Mouse (Mus musculus) heart, embryonic 13.5 days (tissue): ENCODE measurements around the gene Arpc3. TPM values are rescaled to one million over a fixed set of nuclear protein-coding genes. Genes with fewer than 3 reads are reported as not detected.
A peak's percentile ranks its signal among the peaks of the same experiment; 100 is the strongest.

Experiments used
- ATAC-seq: fragments of 200-750 bp; cut with Nextera tagmentation; 2 replicates; pipeline ENCODE4 v1.8.0; 2017; ENCODE audit warnings: moderate TSS enrichment; ENCODE audit not compliant: insufficient number of reproducible peaks, low FRiP score, low TSS enrichment; ENCODE audit errors: extremely low read depth
- H3K27ac ChIP-seq: fragments of 300-500 bp; sonication (generic); replicated peaks from 2 replicates; pipeline ENCODE4 v1.5.1; 2015; ENCODE audit warnings: moderate library complexity, mild to moderate bottlenecking, inconsistent platforms
- H3K27me3 ChIP-seq: fragments of 300-500 bp; sonication (generic); replicated peaks from 2 replicates; pipeline ENCODE4 v1.6.1; 2015; ENCODE audit warnings: mild to moderate bottlenecking, inconsistent platforms
- H3K36me3 ChIP-seq: fragments of 300-500 bp; sonication (generic); 2 replicates; pipeline ENCODE4 v1.6.1; 2015; ENCODE audit warnings: mild to moderate bottlenecking, inconsistent platforms
- H3K4me1 ChIP-seq: fragments of 300-500 bp; sonication (generic); 2 replicates; pipeline ENCODE4 v1.6.1; 2015; ENCODE audit warnings: inconsistent platforms
- H3K4me2 ChIP-seq: fragments of 300-500 bp; sonication (generic); 2 replicates; pipeline ENCODE4 v1.6.1; 2015; ENCODE audit warnings: inconsistent platforms, mild to moderate bottlenecking, moderate library complexity
- H3K4me3 ChIP-seq: fragments of 300-500 bp; sonication (generic); 2 replicates; pipeline ENCODE4 v1.5.1; 2015; ENCODE audit warnings: moderate library complexity, mild to moderate bottlenecking, inconsistent platforms
- H3K9ac ChIP-seq: fragments of 300-500 bp; sonication (generic); 2 replicates; pipeline ENCODE4 v1.6.1; 2015; ENCODE audit warnings: inconsistent platforms, mild to moderate bottlenecking, moderate library complexity
- H3K9me3 ChIP-seq: fragments of 300-500 bp; sonication (generic); 2 replicates; pipeline ENCODE4 v1.6.1; 2016; ENCODE audit warnings: inconsistent platforms
- WGBS: fragments of 180-500 bp; shearing (Covaris S2); methylation state at CpG from one replicate; pipeline ENCODE4 v1.1.7; 2015; ENCODE audit warnings: mixed read lengths; 5-methylcytosine and 5-hydroxymethylcytosine counted together
- polyA plus RNA-seq: library from polyadenylated mRNA; unstranded; fragments of >200 nt; fragmentation: Nextera tagmentation; extraction: Ambion mirVana; gene quantifications from 2 replicates; pipeline ENCODE4 v1.2.1, GENCODE M21; 2015

Arpc3 gene
- polyA plus RNA-seq, 1 experiment from 2014 or later, result 99.1 TPM

GRCm38 (mm10) chr5:122440095-122440630 lies 48.5 kb downstream of the Arpc3 start:
- H3K36me3 ChIP-seq, result peaks cover 100% of the 10 kb centered on the region
- H3K4me2 ChIP-seq, result no peak overlapping the region
- no peak for ATAC-seq
- H3K4me3 ChIP-seq, result no peak overlapping the region
- H3K9ac ChIP-seq, result no peak overlapping the region
- no peaks in the 10 kb centered on the region for H3K9me3 ChIP-seq
- 0 out of 2 replicates have a peak overlapping the region, but pooled peaks have one; percentile 59 for H3K27ac ChIP-seq
- no peaks in the 10 kb centered on the region for H3K27me3 ChIP-seq
- 92% methylated on average over 12 of the region's 12 CpGs for WGBS
- H3K4me1 ChIP-seq, result peaks cover 7% of the 10 kb centered on the region

GRCm38 (mm10) chr5:122444492-122444891 lies 52.8 kb downstream of the Arpc3 start:
- no peak for ATAC-seq
- 89% methylated on average over 10 of the region's 10 CpGs for WGBS
- Histone ChIP-seq H3K4me3 (no peak overlapping the region), H3K27me3 (no peaks in the 10 kb centered on the region), H3K4me1 (peaks cover 3% of the 10 kb centered on the region), H3K9ac (no peak overlapping the region), H3K36me3 (peaks cover 79% of the 10 kb centered on the region), H3K4me2 (no peak overlapping the region), H3K27ac (no peak overlapping the region), H3K9me3 (no peaks in the 10 kb centered on the region)

GRCm38 (mm10) chr5:122445051-122445610 lies 53.5 kb downstream of the Arpc3 start:
- H3K4me1 ChIP-seq, result no peaks in the 10 kb centered on the region
- H3K9me3 ChIP-seq, result no peaks in the 10 kb centered on the region
- H3K27ac ChIP-seq, result no peak overlapping the region; the same call in 1 of the 2 replicates
- no peak overlapping the region for H3K4me3 ChIP-seq
- H3K27me3 ChIP-seq, result no peaks in the 10 kb centered on the region
- WGBS, result 89% methylated on average over 11 of the region's 11 CpGs
- no peak overlapping the region for H3K4me2 ChIP-seq
- ATAC-seq, result no peak
- H3K36me3 ChIP-seq, result peaks cover 72% of the 10 kb centered on the region
- no peak overlapping the region for H3K9ac ChIP-seq

GRCm38 (mm10) chr5:122447857-122448256 lies 56.2 kb downstream of the Arpc3 start:
- ATAC-seq, result no peak
- peaks cover 16% of the 10 kb centered on the region for H3K4me1 ChIP-seq
- WGBS, result 86% methylated on average over 8 of the region's 8 CpGs

GRCm38 (mm10) chr5:122448869-122449268 lies 57.2 kb downstream of the Arpc3 start:
- Histone ChIP-seq H3K27ac (no peak overlapping the region), H3K4me1 (peaks cover 26% of the 10 kb centered on the region), H3K9me3 (no peaks in the 10 kb centered on the region), H3K4me2 (no peak overlapping the region), H3K27me3 (no peaks in the 10 kb centered on the region), H3K9ac (no peak overlapping the region), H3K36me3 (peaks cover 61% of the 10 kb centered on the region), H3K4me3 (no peak overlapping the region)
- ATAC-seq, result no peak
- 79% methylated on average over 5 of the region's 5 CpGs for WGBS

More at GRCm38 (mm10) chr5:122447857-122448256, 56.2 kb downstream of the Arpc3 start:
- Histone ChIP-seq H3K4me2 (no peak overlapping the region), H3K27ac (no peak overlapping the region), H3K9me3 (no peaks in the 10 kb centered on the region), H3K4me3 (no peak overlapping the region), H3K9ac (no peak overlapping the region), H3K36me3 (peaks cover 61% of the 10 kb centered on the region), H3K27me3 (no peaks in the 10 kb centered on the region)

GRCm38 (mm10) chr5:122449946-122450345 lies 58.3 kb downstream of the Arpc3 start:
- Histone ChIP-seq H3K27me3 (no peaks in the 10 kb centered on the region), H3K4me1 (peaks cover 37% of the 10 kb centered on the region), H3K27ac (no peak overlapping the region), H3K4me2 (no peak overlapping the region), H3K4me3 (no peak overlapping the region), H3K36me3 (peaks cover 61% of the 10 kb centered on the region), H3K9ac (no peak overlapping the region), H3K9me3 (no peaks in the 10 kb centered on the region)
- 66% methylated on average over 7 of the region's 7 CpGs for WGBS
- no peak for ATAC-seq

- no peak overlapping the region for H3K9ac ChIP-seq
- WGBS, result 52% methylated on average over 5 of the region's 5 CpGs
- H3K4me2 ChIP-seq, result no peak overlapping the region
- H3K27ac ChIP-seq, result peak overlapping the region; percentile 63; the same call in 1 of the 2 replicates
- ATAC-seq, result no peak
- H3K4me3 ChIP-seq, result no peak overlapping the region
- H3K9me3 ChIP-seq, result no peaks in the 10 kb centered on the region
- peaks cover 43% of the 10 kb centered on the region for H3K4me1 ChIP-seq
- peaks cover 61% of the 10 kb centered on the region for H3K36me3 ChIP-seq
- H3K27me3 ChIP-seq, result no peaks in the 10 kb centered on the region
Observed at GRCm38 (mm10) chr5:122450913-122451317, 59.2 kb downstream of the Arpc3 start.

- 70% methylated on average over 5 of the region's 5 CpGs for WGBS
- peaks cover 61% of the 10 kb centered on the region for H3K36me3 ChIP-seq
- no peak for ATAC-seq
Observed at GRCm38 (mm10) chr5:122451324-122451723, 59.6 kb downstream of the Arpc3 start.

GRCm38 (mm10) chr5:122452194-122452593 lies 60.5 kb downstream of the Arpc3 start:
- ATAC-seq, result no peak

More at GRCm38 (mm10) chr5:122451324-122451723, 59.6 kb downstream of the Arpc3 start:
- Histone ChIP-seq H3K9ac (0 out of 2 replicates have a peak overlapping the region, but pooled peaks have one; percentile 24), H3K9me3 (no peaks in the 10 kb centered on the region), H3K4me3 (no peak overlapping the region), H3K4me2 (no peak overlapping the region), H3K4me1 (peaks cover 43% of the 10 kb centered on the region), H3K27ac (peak overlapping the region; percentile 63), H3K27me3 (no peaks in the 10 kb centered on the region)

GRCm38 (mm10) chr5:122453188-122453587 lies 61.5 kb downstream of the Arpc3 start:
- no peaks in the 10 kb centered on the region for H3K27me3 ChIP-seq
- H3K27ac ChIP-seq, result peak overlapping the region; percentile 63
- 49% methylated on average over 6 of the region's 6 CpGs for WGBS
- H3K4me3 ChIP-seq, result no peak overlapping the region
- ATAC-seq, result no peak
- H3K4me2 ChIP-seq, result no peak overlapping the region
- peaks cover 43% of the 10 kb centered on the region for H3K4me1 ChIP-seq
- no peaks in the 10 kb centered on the region for H3K9me3 ChIP-seq
- peaks cover 71% of the 10 kb centered on the region for H3K36me3 ChIP-seq
- H3K9ac ChIP-seq, result no peak overlapping the region

More at GRCm38 (mm10) chr5:122452194-122452593, 60.5 kb downstream of the Arpc3 start:
- Histone ChIP-seq H3K4me1 (peaks cover 43% of the 10 kb centered on the region), H3K4me2 (no peak overlapping the region), H3K27ac (peak overlapping the region; percentile 63), H3K4me3 (no peak overlapping the region), H3K9me3 (no peaks in the 10 kb centered on the region), H3K27me3 (no peaks in the 10 kb centered on the region), H3K36me3 (peaks cover 61% of the 10 kb centered on the region), H3K9ac (peak overlapping the region; percentile 52)
- WGBS, result 72% methylated on average over 7 of the region's 7 CpGs

GRCm38 (mm10) chr5:122454442-122454841 lies 62.8 kb downstream of the Arpc3 start:
- Histone ChIP-seq H3K4me2 (no peak overlapping the region), H3K27me3 (no peaks in the 10 kb centered on the region), H3K36me3 (peaks cover 82% of the 10 kb centered on the region), H3K4me3 (no peak overlapping the region), H3K9ac (peak overlapping the region; percentile 42; the same call in 1 of the 2 replicates), H3K27ac (peak overlapping the region; percentile 63), H3K9me3 (no peaks in the 10 kb centered on the region), H3K4me1 (peaks cover 43% of the 10 kb centered on the region)
- 0 out of 2 replicates have a peak, but pooled peaks have one; percentile 43 for ATAC-seq
- 83% methylated on average over 4 of the region's 4 CpGs for WGBS

GRCm38 (mm10) chr5:122454883-122455282 lies 63.2 kb downstream of the Arpc3 start:
- H3K36me3 ChIP-seq, result peaks cover 86% of the 10 kb centered on the region
- no peaks in the 10 kb centered on the region for H3K27me3 ChIP-seq
- H3K4me2 ChIP-seq, result no peak overlapping the region
- 84% methylated on average over 3 of the region's 3 CpGs for WGBS
- no peak for ATAC-seq
- peak overlapping the region; percentile 63 for H3K27ac ChIP-seq
- no peaks in the 10 kb centered on the region for H3K9me3 ChIP-seq
- H3K4me1 ChIP-seq, result peaks cover 43% of the 10 kb centered on the region
- peak overlapping the region; percentile 37; the same call in 1 of the 2 replicates for H3K9ac ChIP-seq
- no peak overlapping the region for H3K4me3 ChIP-seq
